Mouse (Mus musculus) liver, embryonic 15.5 days (tissue): ENCODE data around the gene Smarcal1. TPM values are rescaled to one million over a fixed set of nuclear protein-coding genes. Genes with fewer than 3 reads are reported as not detected.

Experiments used
- ATAC-seq: fragments of 200-750 bp; cut with Nextera tagmentation; 2 replicates; pipeline ENCODE4 v1.8.0; 2017; ENCODE audit warnings: moderate number of reproducible peaks, mild to moderate bottlenecking, moderate library complexity; ENCODE audit not compliant: insufficient read depth
- H3K27ac ChIP-seq: fragments of 300-500 bp; sonication (generic); replicated peaks from 2 replicates; pipeline ENCODE4 v1.5.1; 2015; ENCODE audit warnings: mild to moderate bottlenecking, inconsistent platforms
- H3K27me3 ChIP-seq: fragments of 300-500 bp; sonication (generic); 2 replicates; pipeline ENCODE4 v1.6.1; 2015; ENCODE audit warnings: mild to moderate bottlenecking, inconsistent platforms
- H3K36me3 ChIP-seq: fragments of 300-500 bp; sonication (generic); replicated peaks from 2 replicates; pipeline ENCODE4 v1.6.1; 2015; ENCODE audit warnings: moderate library complexity, mild to moderate bottlenecking, inconsistent platforms
- H3K4me1 ChIP-seq: fragments of 300-500 bp; sonication (generic); replicated peaks from 2 replicates; pipeline ENCODE4 v1.6.1; 2015; ENCODE audit warnings: inconsistent platforms
- H3K4me2 ChIP-seq: fragments of 300-500 bp; sonication (generic); 2 replicates; pipeline ENCODE4 v1.6.1; 2015; ENCODE audit warnings: moderate library complexity, mild to moderate bottlenecking, inconsistent platforms
- H3K4me3 ChIP-seq: fragments of 300-500 bp; sonication (generic); replicated peaks from 2 replicates; pipeline ENCODE4 v1.5.1; 2015; ENCODE audit warnings: mild to moderate bottlenecking, inconsistent platforms
- H3K9ac ChIP-seq: fragments of 300-500 bp; sonication (generic); 2 replicates; pipeline ENCODE4 v1.6.1; 2015; ENCODE audit warnings: moderate library complexity, mild to moderate bottlenecking, inconsistent platforms
- H3K9me3 ChIP-seq: fragments of 300-500 bp; sonication (generic); replicated peaks from 2 replicates; pipeline ENCODE4 v1.6.1; 2016; ENCODE audit warnings: inconsistent platforms
- WGBS: fragments of 180-500 bp; shearing (Covaris S2); methylation state at CpG from one replicate; pipeline ENCODE4 v1.1.7; 2015; ENCODE audit warnings: mixed read lengths; ENCODE audit not compliant: insufficient replicate concordance; 5-methylcytosine and 5-hydroxymethylcytosine counted together
- polyA plus RNA-seq: library from polyadenylated mRNA; unstranded; fragments of >200 nt; fragmentation: Nextera tagmentation; extraction: Ambion mirVana; gene quantifications from 2 replicates; pipeline ENCODE4 v1.2.1, GENCODE M21; 2015

Gene Smarcal1
- 7.3 and 8.8 TPM in 2 replicates for polyA plus RNA-seq

GRCm38 (mm10) chr1:72582947-72583731, at the start of gene Smarcal1:
Gene Smarcal1 (plus strand): TSS chr1:72583251.
- Histone ChIP-seq H3K27ac (peak within 1 kb of the TSS; percentile 75), H3K36me3 (peaks cover 25% of the 10 kb centered on the region), H3K4me1 (peaks cover 20% of the 10 kb centered on the region), H3K9ac (peak within 1 kb of the TSS; percentile 58), H3K4me2 (peak within 1 kb of the TSS; percentile 77), H3K9me3 (no peaks in the 10 kb centered on the region), H3K4me3 (peak within 1 kb of the TSS; percentile 71), H3K27me3 (peaks cover 7% of the 10 kb centered on the region; the same call in 1 of the 2 replicates)
- peak; percentile 100 for ATAC-seq
- under 1% methylated on average over 25 of the region's 25 CpGs for WGBS

DNA sequence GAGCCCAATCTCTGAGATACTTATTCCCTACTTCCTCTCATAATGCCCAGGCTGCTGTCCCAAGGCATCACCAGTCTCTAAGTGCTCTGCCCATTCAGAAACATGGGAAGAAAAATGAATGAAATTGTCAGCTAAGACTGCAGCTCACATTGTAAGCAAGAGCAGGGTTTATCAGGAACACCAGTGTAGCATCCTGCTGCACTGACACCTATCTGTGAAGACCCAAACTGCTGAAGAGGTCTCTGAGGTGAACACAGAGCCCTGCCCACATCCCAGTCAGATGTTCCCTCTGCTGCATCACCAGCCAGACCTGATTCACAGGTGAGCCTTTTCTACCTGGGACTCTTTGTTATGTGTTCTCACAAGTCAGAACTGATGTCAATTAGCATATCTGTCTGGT, 49.6 kb upstream of the Smarcal1 start:
- H3K4me3 ChIP-seq, result no peak overlapping the region
- H3K9me3 ChIP-seq, result no peaks in the 10 kb centered on the region
- H3K9ac ChIP-seq, result no peak overlapping the region
- no peak overlapping the region for H3K4me2 ChIP-seq
- no peak overlapping the region for H3K27ac ChIP-seq
- 0 out of 2 replicates have a peak, but pooled peaks cover 5% of the 10 kb centered on the region for H3K4me1 ChIP-seq
- H3K36me3 ChIP-seq, result no peaks in the 10 kb centered on the region
- no peak for ATAC-seq
- H3K27me3 ChIP-seq, result peaks cover 35% of the 10 kb centered on the region

- H3K4me1 ChIP-seq, result 0 out of 2 replicates have a peak, but pooled peaks cover 5% of the 10 kb centered on the region
- H3K4me3 ChIP-seq, result no peak overlapping the region
- no peak overlapping the region for H3K4me2 ChIP-seq
- no peak for ATAC-seq
- H3K9me3 ChIP-seq, result no peaks in the 10 kb centered on the region
- H3K27ac ChIP-seq, result no peak overlapping the region
- peaks cover 35% of the 10 kb centered on the region for H3K27me3 ChIP-seq
- H3K9ac ChIP-seq, result no peak overlapping the region
- H3K36me3 ChIP-seq, result no peaks in the 10 kb centered on the region
- WGBS, result 4% methylated on average over 32 of the region's 36 CpGs
Measured at GRCm38 (mm10) chr1:72535725-72536571, 47.1 kb upstream of the Smarcal1 start.

DNA sequence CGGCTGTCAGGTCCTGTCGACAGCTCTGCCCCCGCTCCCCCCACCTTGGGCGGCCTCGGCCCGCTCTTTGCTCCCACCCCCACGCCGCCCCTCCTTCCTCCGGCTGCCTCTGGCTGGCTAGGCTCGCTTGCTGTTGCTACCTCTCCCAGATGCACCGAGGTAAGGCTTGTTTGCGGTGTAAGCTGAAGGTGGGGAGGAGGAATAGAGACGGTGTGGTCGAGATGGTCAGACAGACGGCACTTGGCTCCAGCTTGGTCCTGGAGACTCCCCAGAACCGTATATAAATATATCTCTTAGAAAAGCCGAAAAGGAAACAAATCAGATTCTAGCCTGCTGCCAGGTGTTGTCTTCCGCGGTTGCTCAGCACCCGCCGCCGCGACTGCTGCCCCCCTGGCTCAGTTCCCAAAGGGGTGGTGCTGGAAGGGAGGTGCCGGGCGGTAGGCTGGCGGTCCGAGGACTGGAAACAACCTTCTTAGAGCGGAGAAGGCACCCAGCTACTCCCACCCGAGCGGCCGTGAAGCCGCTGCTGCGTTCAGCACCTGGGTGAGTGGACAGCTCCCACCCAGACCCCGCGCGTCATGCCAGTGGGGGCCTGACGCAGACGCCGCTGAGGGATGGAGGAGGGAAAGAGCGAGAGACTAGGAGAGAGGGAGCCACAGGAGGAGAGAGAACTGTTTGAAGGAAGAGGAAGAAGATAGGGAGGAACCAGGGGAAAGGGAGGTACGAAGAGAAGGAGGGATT, 46.3 kb upstream of the Smarcal1 start, which contains the start of gene March4:
March4 (minus strand) TSS at position 320 of the 741 bp plus-strand sequence.
- WGBS, result 2% methylated on average over 41 of the region's 41 CpGs
- peaks cover 35% of the 10 kb centered on the region for H3K27me3 ChIP-seq
- H3K9me3 ChIP-seq, result no peaks in the 10 kb centered on the region
- no peak within 1 kb of the TSS for H3K4me3 ChIP-seq
- no peak within 1 kb of the TSS for H3K9ac ChIP-seq
- H3K36me3 ChIP-seq, result no peaks in the 10 kb centered on the region
- H3K27ac ChIP-seq, result no peak within 1 kb of the TSS
- no peak for ATAC-seq
- H3K4me1 ChIP-seq, result 0 out of 2 replicates have a peak, but pooled peaks cover 5% of the 10 kb centered on the region
- peak within 1 kb of the TSS; percentile 43 for H3K4me2 ChIP-seq

GRCm38 (mm10) chr1:72538266-72538665, 44.8 kb upstream of the Smarcal1 start:
- Histone ChIP-seq H3K36me3 (no peaks in the 10 kb centered on the region), H3K4me2 (no peak overlapping the region), H3K4me1 (0 out of 2 replicates have a peak, but pooled peaks cover 5% of the 10 kb centered on the region), H3K9ac (no peak overlapping the region), H3K27me3 (peaks cover 35% of the 10 kb centered on the region), H3K9me3 (no peaks in the 10 kb centered on the region), H3K4me3 (no peak overlapping the region), H3K27ac (no peak overlapping the region)
- no peak for ATAC-seq
- 64% methylated on average over 5 of the region's 5 CpGs for WGBS

DNA sequence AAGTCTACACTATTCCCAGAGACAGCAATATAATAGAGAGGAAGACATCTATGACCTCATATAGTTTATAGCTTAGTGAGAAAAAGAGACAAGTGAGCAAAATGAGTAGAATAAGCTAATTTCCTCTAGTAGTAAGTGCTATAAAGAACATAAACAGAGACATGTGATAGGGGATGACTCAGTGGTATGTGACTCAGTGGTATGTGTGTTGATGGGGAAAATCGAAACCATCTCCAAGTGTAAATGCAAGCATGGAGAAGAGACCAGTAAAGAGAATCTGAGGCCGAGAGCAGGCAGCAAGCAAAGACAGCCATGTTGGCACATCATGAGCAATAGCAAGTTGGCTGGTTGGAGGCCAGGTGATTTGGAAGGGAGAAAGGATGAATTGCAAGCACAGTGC, 32.7 kb upstream of the Smarcal1 start:
- no peak overlapping the region for H3K4me2 ChIP-seq
- no peak for ATAC-seq
- H3K9me3 ChIP-seq, result no peaks in the 10 kb centered on the region
- H3K4me1 ChIP-seq, result no peaks in the 10 kb centered on the region
- 69% methylated on average over 2 of the region's 2 CpGs for WGBS
- no peak overlapping the region for H3K27ac ChIP-seq
- no peaks in the 10 kb centered on the region for H3K27me3 ChIP-seq
- H3K4me3 ChIP-seq, result no peak overlapping the region
- no peak overlapping the region for H3K9ac ChIP-seq
- H3K36me3 ChIP-seq, result no peaks in the 10 kb centered on the region

- Histone ChIP-seq H3K9ac (no peak overlapping the region), H3K4me2 (no peak overlapping the region), H3K27ac (no peak overlapping the region), H3K4me3 (no peak overlapping the region), H3K36me3 (no peaks in the 10 kb centered on the region), H3K9me3 (no peaks in the 10 kb centered on the region), H3K4me1 (no peaks in the 10 kb centered on the region), H3K27me3 (no peaks in the 10 kb centered on the region)
- no peak for ATAC-seq
- WGBS, result 52% methylated on average over 3 of the region's 3 CpGs
Measured at GRCm38 (mm10) chr1:72556471-72556870, 26.6 kb upstream of the Smarcal1 start.

DNA sequence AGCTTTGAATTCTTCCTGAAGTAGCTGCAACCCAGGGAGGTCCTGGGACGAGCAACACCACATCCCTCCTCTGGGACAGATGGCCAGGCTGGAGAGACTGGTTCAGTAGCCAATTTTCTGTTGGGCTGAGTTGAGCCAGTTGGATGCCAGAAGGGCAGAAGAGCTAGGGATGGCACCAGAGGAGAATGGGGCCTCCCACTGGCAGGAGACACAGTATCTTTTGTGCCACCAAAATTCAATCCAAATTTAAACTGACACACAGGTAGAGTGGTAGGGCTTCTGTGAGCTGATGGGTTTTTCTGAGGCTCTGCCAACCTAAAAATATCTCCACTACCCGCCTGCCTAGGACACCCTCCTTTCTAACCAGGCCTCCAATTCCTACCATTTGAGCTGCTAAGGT, 24.4 kb upstream of the Smarcal1 start:
- no peak overlapping the region for H3K9ac ChIP-seq
- no peak for ATAC-seq
- no peak overlapping the region for H3K4me2 ChIP-seq
- no peak overlapping the region for H3K4me3 ChIP-seq
- H3K36me3 ChIP-seq, result no peaks in the 10 kb centered on the region
- 41% methylated on average over 2 of the region's 2 CpGs for WGBS
- no peak overlapping the region for H3K27ac ChIP-seq
- no peaks in the 10 kb centered on the region for H3K9me3 ChIP-seq
- H3K27me3 ChIP-seq, result no peaks in the 10 kb centered on the region
- no peaks in the 10 kb centered on the region for H3K4me1 ChIP-seq

DNA sequence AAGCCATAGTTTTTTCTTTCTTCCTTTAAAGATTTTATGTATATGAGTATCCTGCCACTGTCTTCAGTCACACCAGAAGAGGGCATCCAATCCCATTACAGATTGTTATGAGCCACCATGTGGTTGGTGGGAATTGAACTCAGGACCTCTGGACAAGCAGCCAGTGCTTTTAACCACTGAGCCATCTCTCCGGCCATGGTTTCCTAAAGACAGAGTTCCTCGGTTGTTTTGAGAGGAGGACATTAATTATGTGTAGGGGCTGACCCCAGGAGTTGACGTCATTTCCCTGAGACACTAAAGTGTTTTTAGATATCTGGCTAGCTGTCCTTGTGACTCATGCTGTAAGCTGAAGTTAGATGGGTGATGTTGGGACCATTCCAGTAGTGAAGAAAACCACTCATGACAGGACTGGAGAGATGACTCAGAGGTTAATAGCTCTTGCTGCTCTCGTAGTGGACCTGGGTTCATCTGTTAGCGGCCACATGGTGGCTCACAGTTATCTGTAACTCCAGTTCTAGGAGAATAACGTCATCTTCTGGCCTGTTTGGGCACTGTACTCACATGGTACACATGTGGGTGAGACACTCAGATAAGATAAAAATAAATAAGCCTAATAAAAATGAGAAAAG, 18.6 kb upstream of the Smarcal1 start:
- Histone ChIP-seq H3K4me1 (no peaks in the 10 kb centered on the region), H3K9ac (no peak overlapping the region), H3K9me3 (no peaks in the 10 kb centered on the region), H3K27ac (no peak overlapping the region), H3K27me3 (no peaks in the 10 kb centered on the region), H3K4me2 (no peak overlapping the region), H3K4me3 (no peak overlapping the region), H3K36me3 (no peaks in the 10 kb centered on the region)
- ATAC-seq, result no peak
- 46% methylated on average over 6 of the region's 6 CpGs for WGBS

GRCm38 (mm10) chr1:72567056-72567455, 16.0 kb upstream of the Smarcal1 start:
- WGBS, result 26% methylated on average over 9 of the region's 9 CpGs
- no peak overlapping the region for H3K4me3 ChIP-seq

More at GRCm38 (mm10) chr1:72567056-72567455, 16.0 kb upstream of the Smarcal1 start:
- Histone ChIP-seq H3K9me3 (no peaks in the 10 kb centered on the region), H3K27ac (no peak overlapping the region), H3K4me1 (no peaks in the 10 kb centered on the region), H3K4me2 (no peak overlapping the region), H3K27me3 (no peaks in the 10 kb centered on the region), H3K36me3 (no peaks in the 10 kb centered on the region), H3K9ac (no peak overlapping the region)
- ATAC-seq, result no peak
